Mouse (Mus musculus) cortical plate, adult 2 months (tissue): ENCODE results near the gene Olfr76.

Experiments used
- CTCF ChIP-seq: fragments of 200-500 bp; IDR thresholded peaks from 2 replicates; pipeline ENCODE4 v1.5.1; 2011; ENCODE audit warnings: mild to moderate bottlenecking, control low read depth, low read length; ENCODE audit not compliant: insufficient read depth; ENCODE audit errors: extremely low read depth
- POLR2A ChIP-seq: fragments of 200-500 bp; IDR thresholded peaks from 2 replicates; pipeline ENCODE4 v1.6.1; 2011; ENCODE audit warnings: mild to moderate bottlenecking, low read length, control low read depth; ENCODE audit not compliant: insufficient read depth; ENCODE audit errors: extremely low read depth

GRCm38 (mm10) chr19:12115797-12116196, 7.2 kb downstream of the Olfr76 start, which contains the start of gene Olfr1428:
- TF ChIP-seq CTCF (no peak), POLR2A (no peak)
